Mouse (Mus musculus): ENCODE measurements around the gene Sytl2.

Gene Sytl2

GRCm38 (mm10) chr7:90370071-90370851 is 68.2 kb downstream of the Sytl2 start:
- DNase-seq (ENCODE audit: low read depth): peak; percentile 49

GRCm38 (mm10) chr7:90372804-90373203 is 70.8 kb downstream of the Sytl2 start:
- DNase-seq (ENCODE audit: low read depth): no peak

GRCm38 (mm10) chr7:90384411-90384810 is 82.4 kb downstream of the Sytl2 start:
- DNase-seq (ENCODE audit: low read depth): no peak

- peak; percentile 63 for DNase-seq (ENCODE audit: low read depth)
These were observed 84.9 kb downstream of the Sytl2 start for GRCm38 (mm10) chr7:90386885-90387459.

GRCm38 (mm10) chr7:90389765-90390164 is 87.7 kb downstream of the Sytl2 start:
- DNase-seq (ENCODE audit: low read depth): peak; percentile 27

GRCm38 (mm10) chr7:90395073-90395472 is 93.0 kb downstream of the Sytl2 start:
- DNase-seq (ENCODE audit: low read depth): no peak

- no peak for DNase-seq (ENCODE audit: low read depth)
These were observed 93.9 kb downstream of the Sytl2 start for GRCm38 (mm10) chr7:90395928-90396327.

GRCm38 (mm10) chr7:90409934-90410333 is 107.9 kb downstream of the Sytl2 start:
- peak; percentile 59 for DNase-seq (ENCODE audit: low read depth)

GRCm38 (mm10) chr7:90426020-90427001 is 124.3 kb downstream of the Sytl2 start, which contains the start of gene Ccdc89:
Gene Ccdc89, plus strand, starts transcription at chr7:90426577.
- peak; percentile 83 for DNase-seq (ENCODE audit: low read depth)

GRCm38 (mm10) chr7:90427006-90427405 is 125.0 kb downstream of the Sytl2 start:
- no peak for DNase-seq (ENCODE audit: low read depth)

GRCm38 (mm10) chr7:90432221-90432620 is 130.2 kb downstream of the Sytl2 start:
- no peak for DNase-seq (ENCODE audit: low read depth)

GRCm38 (mm10) chr7:90440044-90440443 is 138.0 kb downstream of the Sytl2 start:
- no peak for DNase-seq (ENCODE audit: low read depth)

GRCm38 (mm10) chr7:90442070-90442469 is 140.0 kb downstream of the Sytl2 start:
- DNase-seq (ENCODE audit: low read depth): no peak

GRCm38 (mm10) chr7:90442518-90443080 is 140.5 kb downstream of the Sytl2 start, which contains the start of gene Crebzf:
Gene Crebzf, plus strand, starts transcription at chr7:90442729.
- peak; percentile 95 for DNase-seq (ENCODE audit: low read depth)

GRCm38 (mm10) chr7:90443101-90444091 is 141.3 kb downstream of the Sytl2 start:
- DNase-seq (ENCODE audit: low read depth): no peak

- DNase-seq (ENCODE audit: low read depth): no peak
These were observed 142.2 kb downstream of the Sytl2 start for GRCm38 (mm10) chr7:90444206-90444605.

- DNase-seq (ENCODE audit: low read depth): no peak
These were observed 154.2 kb downstream of the Sytl2 start for GRCm38 (mm10) chr7:90456149-90456844.

- DNase-seq (ENCODE audit: low read depth): peak; percentile 82
These were observed 154.9 kb downstream of the Sytl2 start, which contains the start of gene Tmem126a for GRCm38 (mm10) chr7:90456845-90457468. Gene Tmem126a, minus strand, starts transcription at chr7:90457229.

- no peak for DNase-seq (ENCODE audit: low read depth)
These were observed 155.5 kb downstream of the Sytl2 start for GRCm38 (mm10) chr7:90457517-90457916.

All from fibroblast of lung, adult 2 months (primary cell).